18 mouse cellular contexts compared by ENCODE assay signal in genomic region chr16:51048650-51049049, GRCm38 (mm10).
DNase-seq lines count a peak whose midpoint lies in the region; ATAC-seq lines count a peak whose summit lies in the region.
"Had no signal": no experiment of that assay in that cellular context is flagged by ENCODE, and none has a peak within 500 bp of the region (broad histone marks: within the 10 kb centered on the region; RNA-seq: fewer than 3 reads in every experiment).

No protein-coding gene starts in this region.

- no peak overlapping the region for H3K4me3 ChIP-seq in lung, embryonic 16.5 days (ENCODE audit: low read length)
- H3K4me3 ChIP-seq: heart, embryonic 15.5 days; midbrain, embryonic 13.5 days had no signal

- 0 out of 2 replicates have a peak, but pooled peaks have one; percentile 17 for ATAC-seq in lung, embryonic 16.5 days (ENCODE audit: low read depth)
- ATAC-seq: forebrain, postnatal 0 days; hindbrain, embryonic 16.5 days; midbrain, embryonic 13.5 days had no signal

- WGBS in lung, embryonic 16.5 days = 27% methylated on average over 2 of the region's 2 CpGs

- no peaks in the 10 kb centered on the region for H3K27me3 ChIP-seq in lung, embryonic 16.5 days (ENCODE audit: control insufficient read depth, insufficient read depth, low read depth, low read length)
- H3K27me3 ChIP-seq: heart, embryonic 15.5 days; midbrain, embryonic 13.5 days had no signal

- no peaks in the 10 kb centered on the region for H3K4me1 ChIP-seq in lung, embryonic 16.5 days (replicated peaks; ENCODE audit: control insufficient read depth, insufficient read depth, low read length)
- H3K4me1 ChIP-seq: midbrain, embryonic 13.5 days had no signal

- no peak overlapping the region for H3K27ac ChIP-seq in lung, embryonic 16.5 days (ENCODE audit: low read length)
- H3K27ac ChIP-seq: heart, embryonic 15.5 days; liver, embryonic 14.5 days; midbrain, embryonic 13.5 days had no signal

- H3K36me3 ChIP-seq in lung, embryonic 16.5 days (ENCODE audit: control insufficient read depth, insufficient read depth, low read length) = no peaks in the 10 kb centered on the region
- H3K36me3 ChIP-seq: heart, embryonic 15.5 days; midbrain, embryonic 13.5 days had no signal

- intact Hi-C loops in heart, postnatal 10 days (cut with DNase I) = no loop called here
- intact Hi-C loops in heart, postnatal 25 days (cut with DNase I) = no loop called here
- intact Hi-C loops in left cerebral cortex, postnatal 36 days (cut with DNase I) = no loop called here

- H3K9ac ChIP-seq in lung, embryonic 16.5 days (ENCODE audit: low read length) = no peak overlapping the region
- H3K9ac ChIP-seq: forebrain, postnatal 0 days; heart, embryonic 15.5 days; liver, embryonic 14.5 days; midbrain, embryonic 13.5 days had no signal

- no peak overlapping the region for H3K4me2 ChIP-seq in lung, embryonic 16.5 days (ENCODE audit: low read depth, low read length)
- H3K4me2 ChIP-seq: heart, embryonic 15.5 days; midbrain, embryonic 13.5 days had no signal

- peak; percentile 17 for DNase-seq in adrenal gland, postnatal 10 days
- no peak for DNase-seq in adrenal gland, postnatal 25 days
- DNase-seq in heart, postnatal 10 days = peak; percentile 37 to 49
- no peak for DNase-seq in heart, postnatal 25 days (ENCODE audit: low spot score)
- no peak for DNase-seq in lung, postnatal 4 days
- no peak for DNase-seq in left cerebral cortex, postnatal 36 days (ENCODE audit: low spot score in 2 of 2)
- DNase-seq in MN1 (ENCODE audit: low spot score) = no peak
- DNase-seq: adrenal gland, postnatal 14 days; cerebellum, adult 18-20 months; forebrain, postnatal 0 days; kidney, adult 11 months; right cerebral cortex, postnatal 25 days; thymus, postnatal 14 days had no signal

- no peaks in the 10 kb centered on the region for H3K9me3 ChIP-seq in lung, embryonic 16.5 days (ENCODE audit: control insufficient read depth, low read length)
- H3K9me3 ChIP-seq: heart, embryonic 15.5 days; midbrain, embryonic 13.5 days had no signal

Comparison
In these comparisons a context has a peak if more than half of its experiments do, and no peak if none do; other contexts are left out.
1. DNase-seq: peak in adrenal gland, postnatal 10 days (single experiment) and heart, postnatal 10 days (2 of 2); none in adrenal gland, postnatal 25 days (single experiment), heart, postnatal 25 days (single experiment), lung, postnatal 4 days (0 of 2), left cerebral cortex, postnatal 36 days (0 of 2) and MN1 (single experiment).